Mouse (Mus musculus) layer of hippocampus, postnatal 25 days (tissue): Measurements from ENCODE around the gene Kcnk4. TPM values are rescaled to one million over a fixed set of nuclear protein-coding genes. Genes with fewer than 3 reads are reported as not detected.

Source experiments
- DNase-seq, 2 experiments: peaks; one replicate each; pipeline ENCODE4 v3.0.0; 2022; ENCODE audit warnings: mixed read lengths in 2 of 2, low spot score in 1 of 2; ENCODE audit errors: extremely low spot score in 1 of 2
- total RNA-seq, 2 experiments: library from RNA; stranded (reverse); gene quantifications; 2 replicates each; pipeline ENCODE4 v1.2.3; 2021

The Kcnk4 gene
- total RNA-seq, 2 experiments from 2014 or later = 18.4 to 20.2 TPM

GRCm38 (mm10) chr19:6939106-6940002, 5.0 kb upstream of the Kcnk4 start:
- DNase-seq = no peak

GRCm38 (mm10) chr19:6937541-6938465, 3.5 kb upstream of the Kcnk4 start:
- DNase-seq = no peak

GRCm38 (mm10) chr19:6936299-6936698, 2.0 kb upstream of the Kcnk4 start:
- no peak for DNase-seq

- DNase-seq = no peak
These were observed 700 bp downstream of the Kcnk4 start for GRCm38 (mm10) chr19:6933436-6934194.

GRCm38 (mm10) chr19:6933102-6933435, 1.2 kb downstream of the Kcnk4 start:
- no peak for DNase-seq

- no peak for DNase-seq
These were observed 2.3 kb downstream of the Kcnk4 start for GRCm38 (mm10) chr19:6932018-6932417.

GRCm38 (mm10) chr19:6931002-6931401, 3.3 kb downstream of the Kcnk4 start:
- DNase-seq = no peak

- no peak for DNase-seq
These were observed 6.2 kb downstream of the Kcnk4 start for GRCm38 (mm10) chr19:6928080-6928479.

- DNase-seq = no peak
These were observed 7.6 kb downstream of the Kcnk4 start for GRCm38 (mm10) chr19:6926559-6927255.

- no peak for DNase-seq
These were observed 8.5 kb downstream of the Kcnk4 start for GRCm38 (mm10) chr19:6925611-6926329.

GRCm38 (mm10) chr19:6925307-6925573, 9.1 kb downstream of the Kcnk4 start, which contains the start of gene Catsperz:
Gene Catsperz, minus strand, starts transcription at chr19:6925380.
- no peak for DNase-seq

- DNase-seq = peak; percentile 75 to 97
These were observed 9.6 kb downstream of the Kcnk4 start for GRCm38 (mm10) chr19:6924461-6925306.

GRCm38 (mm10) chr19:6922901-6923735, 11.2 kb downstream of the Kcnk4 start:
- no peak for DNase-seq

GRCm38 (mm10) chr19:6921647-6922567, 12.4 kb downstream of the Kcnk4 start, which contains the start of gene Esrra:
Gene Esrra, minus strand, starts transcription at chr19:6921813.
- DNase-seq = peak; percentile 92 to 98

GRCm38 (mm10) chr19:6920741-6921636, 13.3 kb downstream of the Kcnk4 start:
- no peak for DNase-seq
